Mouse (Mus musculus): ENCODE measurements at regions not wholly inside any gene's neighbourhood (a gene's known extent, or its start where the extent isn't known, plus 50 kb on each side); places are given as distances from the start of the nearest gene placed in this dataset.

- DNase-seq = peak in 1 of 2 experiments; percentile 14
Measured at GRCm38 (mm10) chr1:193625101-193625956, 255.2 kb upstream of the Camk1g start.

- no peak for DNase-seq
Measured at GRCm38 (mm10) chr1:193623571-193623970, 253.5 kb upstream of the Camk1g start.

- DNase-seq = no peak
Measured at GRCm38 (mm10) chr1:193618250-193618649, 248.2 kb upstream of the Camk1g start.

GRCm38 (mm10) chr1:193610471-193610870 is 240.4 kb upstream of the Camk1g start:
- no peak for DNase-seq

GRCm38 (mm10) chr1:193599895-193600294 is 229.8 kb upstream of the Camk1g start:
- DNase-seq = no peak

- DNase-seq = no peak
Measured at GRCm38 (mm10) chr1:193599163-193599562, 229.1 kb upstream of the Camk1g start.

- no peak for DNase-seq
Measured at GRCm38 (mm10) chr1:193590301-193590829, 220.3 kb upstream of the Camk1g start.

GRCm38 (mm10) chr1:193588477-193589464 is 218.7 kb upstream of the Camk1g start:
- peak; percentile 61 to 63 for DNase-seq

GRCm38 (mm10) chr1:193587317-193587716 is 217.2 kb upstream of the Camk1g start:
- DNase-seq = no peak

GRCm38 (mm10) chr1:193586896-193587295 is 216.8 kb upstream of the Camk1g start:
- DNase-seq = no peak

GRCm38 (mm10) chr1:193583791-193584190 is 213.7 kb upstream of the Camk1g start:
- no peak for DNase-seq

GRCm38 (mm10) chr1:193580393-193580792 is 210.3 kb upstream of the Camk1g start:
- DNase-seq = no peak

GRCm38 (mm10) chr1:193579671-193580070 is 209.6 kb upstream of the Camk1g start:
- DNase-seq = no peak

- no peak for DNase-seq
Measured at GRCm38 (mm10) chr1:193578661-193579175, 208.6 kb upstream of the Camk1g start.

GRCm38 (mm10) chr1:193577821-193578220 is 207.7 kb upstream of the Camk1g start:
- DNase-seq = peak; percentile 15 to 24

GRCm38 (mm10) chr1:193575986-193576713 is 206.1 kb upstream of the Camk1g start:
- DNase-seq = peak; percentile 68 to 73

GRCm38 (mm10) chr1:193572827-193573226 is 202.7 kb upstream of the Camk1g start:
- no peak for DNase-seq

GRCm38 (mm10) chr1:193572411-193572810 is 202.3 kb upstream of the Camk1g start:
- DNase-seq = no peak

GRCm38 (mm10) chr1:193571088-193571487 is 201.0 kb upstream of the Camk1g start:
- no peak for DNase-seq

- no peak for DNase-seq
Measured at GRCm38 (mm10) chr1:193568586-193569174, 198.6 kb upstream of the Camk1g start.

GRCm38 (mm10) chr1:193567217-193567616 is 197.1 kb upstream of the Camk1g start:
- DNase-seq = no peak

- no peak for DNase-seq
Measured at GRCm38 (mm10) chr1:193564225-193564624, 194.1 kb upstream of the Camk1g start.

Data from cerebellum, postnatal 36 days (tissue).